Mouse (Mus musculus) E14TG2a.4 (cell line): ENCODE measurements around the gene Atp2c2.

Source experiments
- CTCF ChIP-seq: conservative IDR thresholded peaks from 2 replicates; pipeline ENCODE4 v1.5.1; 2014; ENCODE audit warnings: low read length
- NANOG ChIP-seq: IDR thresholded peaks from 2 replicates; pipeline ENCODE4 v1.6.1; 2014; ENCODE audit warnings: borderline replicate concordance, low read length, mixed read lengths
- POU5F1 ChIP-seq: IDR thresholded peaks from 2 replicates; pipeline ENCODE4 v1.6.1; 2014; ENCODE audit warnings: low read length, borderline replicate concordance

- TF ChIP-seq CTCF (no peak), NANOG (no peak), POU5F1 (no peak)
Measured at GRCm38 (mm10) chr8:119755238-119756146, 55.7 kb downstream of the Atp2c2 start.
